Mouse (Mus musculus): Measurements from ENCODE around the gene Sycp2. TPM values are rescaled to one million over a fixed set of nuclear protein-coding genes. Genes with fewer than 3 reads are reported as not detected.
A peak's percentile ranks its signal among the peaks of the same experiment; 100 is the strongest.
"Not testable (repeated sequence)": the region's sequence is repeated elsewhere in the genome, so short reads cannot be mapped to it uniquely, and the experiment has no call there.

Gene Sycp2
- total and polyA plus RNA-seq, 2 experiments: not detected

- Histone ChIP-seq H3K9ac (ENCODE audit: low read depth, low read length) (peak overlapping the region; percentile 64), H3K27ac (replicated peaks; ENCODE audit: insufficient read depth, low read depth, low read length) (no peak overlapping the region), H3K4me1 (ENCODE audit: control insufficient read depth, insufficient read depth, low read length) (no peaks in the 10 kb centered on the region; the same call in 1 of the 2 replicates), H3K79me2 (ENCODE audit: control insufficient read depth, insufficient read depth, low read length) (no peaks in the 10 kb centered on the region), H3K36me3 (ENCODE audit: control insufficient read depth, insufficient read depth, low read length) (no peaks in the 10 kb centered on the region), H3K4me3 (ENCODE audit: insufficient read depth, low read depth, low read length) (peak overlapping the region; percentile 66), H3K27me3 (ENCODE audit: control insufficient read depth, insufficient read depth, low read length) (peaks cover 7% of the 10 kb centered on the region; the same call in 1 of the 2 replicates)
- 21% methylated on average over 75 of the region's 75 CpGs for WGBS
- DNase-seq (ENCODE audit: extremely low read depth, low read depth, low spot score): no peak
- TF ChIP-seq CTCF (IDR thresholded peaks at IDR 0.05; ENCODE audit: low read depth, low read length) (no peak), POLR2A (IDR thresholded peaks at IDR 0.05; ENCODE audit: extremely low read depth, insufficient read depth, low read length) (no peak)
These were observed 6.2 kb upstream of the Sycp2 start for GRCm38 (mm10) chr2:178413481-178414260.

- no peaks in the 10 kb centered on the region for H3K36me3 ChIP-seq (ENCODE audit: control insufficient read depth, insufficient read depth, low read length)
- H3K27ac ChIP-seq (replicated peaks; ENCODE audit: insufficient read depth, low read depth, low read length): no peak overlapping the region
- no peaks in the 10 kb centered on the region for H3K79me2 ChIP-seq (ENCODE audit: control insufficient read depth, insufficient read depth, low read length)
- H3K9ac ChIP-seq (ENCODE audit: low read depth, low read length): no peak overlapping the region
- H3K27me3 ChIP-seq (ENCODE audit: control insufficient read depth, insufficient read depth, low read length): peaks cover 7% of the 10 kb centered on the region; the same call in 1 of the 2 replicates
- DNase-seq (ENCODE audit: extremely low read depth, low read depth, low spot score): no peak
- WGBS: 75% methylated on average over 13 of the region's 13 CpGs
- TF ChIP-seq POLR2A (IDR thresholded peaks at IDR 0.05; ENCODE audit: extremely low read depth, insufficient read depth, low read length) (no peak), CTCF (IDR thresholded peaks at IDR 0.05; ENCODE audit: low read depth, low read length) (no peak)
- no peaks in the 10 kb centered on the region; the same call in 1 of the 2 replicates for H3K4me1 ChIP-seq (ENCODE audit: control insufficient read depth, insufficient read depth, low read length)
- H3K4me3 ChIP-seq (ENCODE audit: insufficient read depth, low read depth, low read length): no peak overlapping the region
These were observed 5.6 kb upstream of the Sycp2 start for GRCm38 (mm10) chr2:178413081-178413480.

- H3K79me2 ChIP-seq (ENCODE audit: control insufficient read depth, insufficient read depth, low read length): no peaks in the 10 kb centered on the region
- H3K27me3 ChIP-seq (ENCODE audit: control insufficient read depth, insufficient read depth, low read length): peaks cover 7% of the 10 kb centered on the region; the same call in 1 of the 2 replicates
- no peaks in the 10 kb centered on the region for H3K36me3 ChIP-seq (ENCODE audit: control insufficient read depth, insufficient read depth, low read length)
- no peak for TF ChIP-seq CTCF (IDR thresholded peaks at IDR 0.05; ENCODE audit: low read depth, low read length)
- TF ChIP-seq POLR2A (IDR thresholded peaks at IDR 0.05; ENCODE audit: extremely low read depth, insufficient read depth, low read length): no peak
- no peaks in the 10 kb centered on the region; the same call in 1 of the 2 replicates for H3K4me1 ChIP-seq (ENCODE audit: control insufficient read depth, insufficient read depth, low read length)
- no peak overlapping the region for H3K9ac ChIP-seq (ENCODE audit: low read depth, low read length)
- peak; percentile 8 for DNase-seq (ENCODE audit: extremely low read depth, low read depth, low spot score)
- no peak overlapping the region for H3K4me3 ChIP-seq (ENCODE audit: insufficient read depth, low read depth, low read length)
- H3K27ac ChIP-seq (replicated peaks; ENCODE audit: insufficient read depth, low read depth, low read length): no peak overlapping the region
- WGBS: 72% methylated on average over 6 of the region's 6 CpGs
These were observed 5.1 kb upstream of the Sycp2 start for GRCm38 (mm10) chr2:178412598-178412997.

- H3K27me3 ChIP-seq (ENCODE audit: control insufficient read depth, insufficient read depth, low read length): peaks cover 16% of the 10 kb centered on the region
- H3K79me2 ChIP-seq (ENCODE audit: control insufficient read depth, insufficient read depth, low read length): no peaks in the 10 kb centered on the region
- H3K4me3 ChIP-seq (ENCODE audit: insufficient read depth, low read depth, low read length): no peak overlapping the region
- no peak overlapping the region for H3K27ac ChIP-seq (replicated peaks; ENCODE audit: insufficient read depth, low read depth, low read length)
- TF ChIP-seq CTCF (IDR thresholded peaks at IDR 0.05; ENCODE audit: low read depth, low read length) (no peak), POLR2A (IDR thresholded peaks at IDR 0.05; ENCODE audit: extremely low read depth, insufficient read depth, low read length) (no peak)
- no peak for DNase-seq (ENCODE audit: extremely low read depth, low read depth, low spot score)
- WGBS: 77% methylated on average over 6 of the region's 6 CpGs
- no peaks in the 10 kb centered on the region; the same call in 1 of the 2 replicates for H3K4me1 ChIP-seq (ENCODE audit: control insufficient read depth, insufficient read depth, low read length)
- no peaks in the 10 kb centered on the region for H3K36me3 ChIP-seq (ENCODE audit: control insufficient read depth, insufficient read depth, low read length)
- H3K9ac ChIP-seq (ENCODE audit: low read depth, low read length): no peak overlapping the region
These were observed 2.8 kb upstream of the Sycp2 start for GRCm38 (mm10) chr2:178410286-178410685.

- H3K4me3 ChIP-seq (ENCODE audit: insufficient read depth, low read depth, low read length): no peak overlapping the region
- H3K4me1 ChIP-seq (ENCODE audit: control insufficient read depth, insufficient read depth, low read length): no peaks in the 10 kb centered on the region
- H3K27ac ChIP-seq (replicated peaks; ENCODE audit: insufficient read depth, low read depth, low read length): no peak overlapping the region
- H3K9ac ChIP-seq (ENCODE audit: low read depth, low read length): no peak overlapping the region
- TF ChIP-seq POLR2A (IDR thresholded peaks at IDR 0.05; ENCODE audit: extremely low read depth, insufficient read depth, low read length): no peak
- no peak for DNase-seq (ENCODE audit: extremely low read depth, low read depth, low spot score)
- H3K79me2 ChIP-seq (ENCODE audit: control insufficient read depth, insufficient read depth, low read length): no peaks in the 10 kb centered on the region
- 33% methylated on average over 1 of the region's 1 CpGs for WGBS
- H3K27me3 ChIP-seq (ENCODE audit: control insufficient read depth, insufficient read depth, low read length): peaks cover 14% of the 10 kb centered on the region
- H3K36me3 ChIP-seq (ENCODE audit: control insufficient read depth, insufficient read depth, low read length): no peaks in the 10 kb centered on the region
These were observed 1.5 kb upstream of the Sycp2 start for GRCm38 (mm10) chr2:178409024-178409423.

- Histone ChIP-seq H3K4me1 (ENCODE audit: control insufficient read depth, insufficient read depth, low read length) (no peaks in the 10 kb centered on the region), H3K27ac (replicated peaks; ENCODE audit: insufficient read depth, low read depth, low read length) (no peak overlapping the region), H3K9ac (ENCODE audit: low read depth, low read length) (no peak overlapping the region), H3K36me3 (ENCODE audit: control insufficient read depth, insufficient read depth, low read length) (no peaks in the 10 kb centered on the region), H3K4me3 (ENCODE audit: insufficient read depth, low read depth, low read length) (no peak overlapping the region), H3K27me3 (ENCODE audit: control insufficient read depth, insufficient read depth, low read length) (no peaks in the 10 kb centered on the region; the same call in 1 of the 2 replicates), H3K79me2 (ENCODE audit: control insufficient read depth, insufficient read depth, low read length) (no peaks in the 10 kb centered on the region)
- DNase-seq (ENCODE audit: extremely low read depth, low read depth, low spot score): no peak
- TF ChIP-seq CTCF (IDR thresholded peaks at IDR 0.05; ENCODE audit: low read depth, low read length): no peak
- TF ChIP-seq POLR2A (IDR thresholded peaks at IDR 0.05; ENCODE audit: extremely low read depth, insufficient read depth, low read length): no peak
- 71% methylated on average over 4 of the region's 4 CpGs for WGBS
These were observed 64.9 kb downstream of the Sycp2 start for GRCm38 (mm10) chr2:178342597-178342996.

- not testable (repeated sequence) for H3K27ac ChIP-seq (replicated peaks; ENCODE audit: insufficient read depth, low read depth, low read length); H3K4me3 ChIP-seq (ENCODE audit: insufficient read depth, low read depth, low read length); H3K36me3 ChIP-seq (ENCODE audit: control insufficient read depth, insufficient read depth, low read length); H3K27me3 ChIP-seq (ENCODE audit: control insufficient read depth, insufficient read depth, low read length); H3K79me2 ChIP-seq (ENCODE audit: control insufficient read depth, insufficient read depth, low read length); H3K9ac ChIP-seq (ENCODE audit: low read depth, low read length); H3K4me1 ChIP-seq (ENCODE audit: control insufficient read depth, insufficient read depth, low read length); DNase-seq (ENCODE audit: extremely low read depth, low read depth, low spot score)
These were observed 65.4 kb downstream of the Sycp2 start for GRCm38 (mm10) chr2:178342105-178342504.

Measured in liver, adult 2 months (tissue).